Mouse (Mus musculus): ENCODE measurements around the gene Lef1. TPM values are rescaled to one million over a fixed set of nuclear protein-coding genes. Genes with fewer than 3 reads are reported as not detected.

Lef1 gene
- total RNA-seq, 1 experiment from 2014 or later, result not detected

DNA sequence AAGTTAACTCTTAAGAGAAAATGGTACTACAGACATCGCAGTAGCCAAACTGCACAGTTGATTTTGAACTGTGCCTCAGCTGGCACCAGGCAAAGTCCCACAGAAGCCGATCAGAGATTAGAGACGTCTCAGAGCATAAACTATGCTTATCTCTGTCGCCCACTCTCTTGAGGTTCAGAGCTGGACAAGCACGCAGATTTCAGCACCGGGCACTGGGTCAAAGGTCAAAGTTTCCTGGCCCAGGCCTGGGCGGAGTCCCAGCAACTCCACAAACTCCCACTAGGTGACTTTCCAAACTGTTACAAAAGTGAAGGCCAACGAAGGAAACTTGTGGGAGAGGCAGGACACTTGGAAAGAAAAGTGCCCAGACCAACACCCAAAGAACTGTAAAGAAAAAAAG, 160.9 kb downstream of the Lef1 start:
- peak; percentile 56 for ATAC-seq (replicated peaks; ENCODE audit: low read depth, poor library complexity, severe bottlenecking)

GRCm38 (mm10) chr3:131271559-131272373, 161.5 kb downstream of the Lef1 start, which contains the start of gene Hadh:
TSS of gene Hadh (minus strand) at chr3:131272101.
- ATAC-seq (replicated peaks; ENCODE audit: low read depth, poor library complexity, severe bottlenecking), result peak; percentile 84

GRCm38 (mm10) chr3:131272374-131273100, 162.3 kb downstream of the Lef1 start:
- ATAC-seq (replicated peaks; ENCODE audit: low read depth, poor library complexity, severe bottlenecking), result peak; percentile 19

Other genes with a start within 250 kb of the Lef1 start
- gene Hadh, start 161.6 kb downstream of the Lef1 start, total RNA-seq (2017), result 49.8 and 64.4 TPM in 2 replicates
- gene Cyp2u1, start 192.8 kb downstream of the Lef1 start, total RNA-seq (2017), result 0.23 and 0.24 TPM in 2 replicates